Mouse (Mus musculus) left cerebral cortex, postnatal 10 days (tissue): ENCODE data around the gene Ndel1. TPM values are rescaled to one million over a fixed set of nuclear protein-coding genes. Genes with fewer than 3 reads are reported as not detected.

Source experiments
- DNase-seq, 2 experiments: peaks; one replicate each; pipeline ENCODE4 v3.0.0; 2021 to 2022; ENCODE audit warnings: low spot score in 2 of 2, mixed read lengths in 1 of 2; ENCODE audit errors: extremely low spot score in 1 of 2
- intact Hi-C: fragments of 180-260 bp; cut with DNase I; formaldehyde crosslinking; loops from one replicate; pipeline ENCODE4 v1.15.1; 2025
- total RNA-seq, 2 experiments: library from RNA; stranded (reverse); gene quantifications; 2 replicates each; pipeline ENCODE4 v1.2.3; 2021

Gene Ndel1
- total RNA-seq, 2 experiments from 2014 or later = 91.6 to 95.6 TPM

- intact Hi-C loops = no loop called here
- DNase-seq = no peak
These were observed 79.9 kb downstream of the Ndel1 start for GRCm38 (mm10) chr11:68791794-68792193.

- no peak for DNase-seq
- intact Hi-C loops = no loop called here
These were observed 80.9 kb downstream of the Ndel1 start for GRCm38 (mm10) chr11:68790720-68791119.

GRCm38 (mm10) chr11:68787222-68787621, 84.4 kb downstream of the Ndel1 start:
- intact Hi-C loops = no loop called here
- DNase-seq = no peak

- DNase-seq = no peak
- intact Hi-C loops = no loop called here
These were observed 85.8 kb downstream of the Ndel1 start for GRCm38 (mm10) chr11:68785813-68786212.

GRCm38 (mm10) chr11:68782336-68782735, 89.3 kb downstream of the Ndel1 start:
- DNase-seq = no peak
- intact Hi-C loops = no loop called here

GRCm38 (mm10) chr11:68780466-68781114, 91.1 kb downstream of the Ndel1 start:
- intact Hi-C loops = no loop called here
- no peak for DNase-seq

- DNase-seq = no peak
- intact Hi-C loops = no loop called here
These were observed 91.8 kb downstream of the Ndel1 start for GRCm38 (mm10) chr11:68779735-68780465.

GRCm38 (mm10) chr11:68778855-68779254, 92.8 kb downstream of the Ndel1 start:
- intact Hi-C loops = no loop called here
- DNase-seq = no peak

- intact Hi-C loops = no loop called here
- no peak for DNase-seq
These were observed 93.7 kb downstream of the Ndel1 start for GRCm38 (mm10) chr11:68777933-68778332.

- DNase-seq = no peak
- intact Hi-C loops = no loop called here
These were observed 95.5 kb downstream of the Ndel1 start for GRCm38 (mm10) chr11:68776147-68776655.

Other genes starting within 250 kb of the Ndel1 start
- gene Myh10, start 180.3 kb downstream of the Ndel1 start, total RNA-seq = 100 to 1,000 TPM; 210 to 217 TPM
- gene Rnf222, start 16.7 kb upstream of the Ndel1 start, total RNA-seq = not detected
- gene Rpl26, start 29.7 kb upstream of the Ndel1 start, total RNA-seq = 100 to 1,000 TPM; 701 to 756 TPM
- gene Odf4, start 55.2 kb upstream of the Ndel1 start, total RNA-seq = 1 to 10 TPM in 1 of 2 experiments, under 1 TPM in 1; 0.73 to 1.2 TPM
- 10 to 100 TPM; 21.1 to 25.3 TPM for gene Arhgef15, start 85.6 kb upstream of the Ndel1 start, total RNA-seq
- gene Slc25a35, start 96.3 kb upstream of the Ndel1 start, total RNA-seq = 1 to 10 TPM; 3.2 to 3.6 TPM
- gene Rangrf, start 103.3 kb upstream of the Ndel1 start, total RNA-seq = 10 to 100 TPM; 17.2 to 17.5 TPM
- 10 to 100 TPM; 24.4 to 28.1 TPM for gene Pfas, start 136.6 kb upstream of the Ndel1 start, total RNA-seq
- 10 to 100 TPM; 48.1 to 49.2 TPM for gene Ctc1, start 144.1 kb upstream of the Ndel1 start, total RNA-seq
- gene Aurkb, start 173.8 kb upstream of the Ndel1 start, total RNA-seq = 1 to 10 TPM; 3.0 to 3.1 TPM
- 10 to 100 TPM; 21.9 to 25.5 TPM for gene Borcs6, start 187.9 kb upstream of the Ndel1 start, total RNA-seq
- 10 to 100 TPM; 12.0 to 12.1 TPM for gene Tmem107, start 198.9 kb upstream of the Ndel1 start, total RNA-seq
- gene Vamp2, start 216.6 kb upstream of the Ndel1 start, total RNA-seq = 1,000 to 10,000 TPM; 1,124 to 1,163 TPM
- gene Per1, start 223.4 kb upstream of the Ndel1 start, total RNA-seq = 10 to 100 TPM; 71.2 to 83.9 TPM
- gene Hes7, start 248.5 kb upstream of the Ndel1 start, total RNA-seq = under 1 TPM; 0.57 to 0.73 TPM